Mouse (Mus musculus): ENCODE data around the gene Fstl3. TPM values are rescaled to one million over a fixed set of nuclear protein-coding genes. Genes with fewer than 3 reads are reported as not detected.
"Not testable (repeated sequence)": the region's sequence is repeated elsewhere in the genome, so short reads cannot be mapped to it uniquely, and the experiment has no call there.

The Fstl3 gene
- polyA plus RNA-seq, 1 experiment from 2014 or later, result 26.4 TPM

- no peak for ATAC-seq (ENCODE audit: low FRiP score, low TSS enrichment)
- Histone ChIP-seq H3K36me3 (ENCODE audit: insufficient read depth, low read length) (peaks cover 46% of the 10 kb centered on the region), H3K27ac (ENCODE audit: low read length) (no peak overlapping the region), H3K4me3 (ENCODE audit: low read length) (no peak overlapping the region), H3K4me1 (ENCODE audit: insufficient read depth, low read length) (peaks cover 5% of the 10 kb centered on the region), H3K27me3 (ENCODE audit: insufficient read depth, low read length) (no peaks in the 10 kb centered on the region), H3K4me2 (replicated peaks; ENCODE audit: low read depth, low read length) (no peak overlapping the region), H3K9me3 (ENCODE audit: low read length) (no peaks in the 10 kb centered on the region), H3K9ac (replicated peaks; ENCODE audit: low read length) (no peak overlapping the region)
- WGBS, result 89% methylated on average over 24 of the region's 24 CpGs
Observed at GRCm38 (mm10) chr10:79756660-79757059, 20.4 kb upstream of the Fstl3 start.

- not testable (repeated sequence) for H3K9me3 ChIP-seq (ENCODE audit: low read length); ATAC-seq (ENCODE audit: low FRiP score, low TSS enrichment); H3K27ac ChIP-seq (ENCODE audit: low read length); H3K4me2 ChIP-seq (replicated peaks; ENCODE audit: low read depth, low read length); H3K4me1 ChIP-seq (ENCODE audit: insufficient read depth, low read length); H3K9ac ChIP-seq (replicated peaks; ENCODE audit: low read length); H3K27me3 ChIP-seq (ENCODE audit: insufficient read depth, low read length); H3K4me3 ChIP-seq (ENCODE audit: low read length)
- H3K36me3 ChIP-seq (ENCODE audit: insufficient read depth, low read length), result peaks cover 56% of the 10 kb centered on the region
- 94% methylated on average over 1 of the region's 1 CpGs for WGBS
Observed at GRCm38 (mm10) chr10:79759675-79760074, 17.4 kb upstream of the Fstl3 start.

- ATAC-seq (ENCODE audit: low FRiP score, low TSS enrichment), result no peak
- WGBS, result 88% methylated on average over 11 of the region's 11 CpGs
- H3K27me3 ChIP-seq (ENCODE audit: insufficient read depth, low read length), result no peaks in the 10 kb centered on the region
- H3K9me3 ChIP-seq (ENCODE audit: low read length), result no peaks in the 10 kb centered on the region
- no peak overlapping the region for H3K9ac ChIP-seq (replicated peaks; ENCODE audit: low read length)
- no peak overlapping the region for H3K4me2 ChIP-seq (replicated peaks; ENCODE audit: low read depth, low read length)
- peaks cover 56% of the 10 kb centered on the region for H3K36me3 ChIP-seq (ENCODE audit: insufficient read depth, low read length)
- no peak overlapping the region for H3K27ac ChIP-seq (ENCODE audit: low read length)
- no peak overlapping the region for H3K4me3 ChIP-seq (ENCODE audit: low read length)
- H3K4me1 ChIP-seq (ENCODE audit: insufficient read depth, low read length), result peaks cover 12% of the 10 kb centered on the region
Observed at GRCm38 (mm10) chr10:79760603-79761143, 16.4 kb upstream of the Fstl3 start.

GRCm38 (mm10) chr10:79762875-79763274 lies 14.2 kb upstream of the Fstl3 start:
- Histone ChIP-seq H3K27ac (ENCODE audit: low read length) (no peak overlapping the region), H3K9ac (replicated peaks; ENCODE audit: low read length) (no peak overlapping the region), H3K4me1 (ENCODE audit: insufficient read depth, low read length) (peaks cover 23% of the 10 kb centered on the region), H3K9me3 (ENCODE audit: low read length) (no peaks in the 10 kb centered on the region), H3K27me3 (ENCODE audit: insufficient read depth, low read length) (no peaks in the 10 kb centered on the region), H3K4me3 (ENCODE audit: low read length) (no peak overlapping the region), H3K36me3 (ENCODE audit: insufficient read depth, low read length) (peaks cover 39% of the 10 kb centered on the region), H3K4me2 (replicated peaks; ENCODE audit: low read depth, low read length) (no peak overlapping the region)
- no peak for ATAC-seq (ENCODE audit: low FRiP score, low TSS enrichment)
- WGBS, result 84% methylated on average over 3 of the region's 3 CpGs

GRCm38 (mm10) chr10:79764234-79764633 lies 12.8 kb upstream of the Fstl3 start:
- 82% methylated on average over 7 of the region's 7 CpGs for WGBS
- no peaks in the 10 kb centered on the region for H3K9me3 ChIP-seq (ENCODE audit: low read length)
- H3K4me3 ChIP-seq (ENCODE audit: low read length), result no peak overlapping the region
- no peak overlapping the region for H3K9ac ChIP-seq (replicated peaks; ENCODE audit: low read length)
- no peaks in the 10 kb centered on the region for H3K27me3 ChIP-seq (ENCODE audit: insufficient read depth, low read length)
- H3K4me1 ChIP-seq (ENCODE audit: insufficient read depth, low read length), result peaks cover 33% of the 10 kb centered on the region
- H3K27ac ChIP-seq (ENCODE audit: low read length), result no peak overlapping the region
- ATAC-seq (ENCODE audit: low FRiP score, low TSS enrichment), result no peak
- peaks cover 25% of the 10 kb centered on the region for H3K36me3 ChIP-seq (ENCODE audit: insufficient read depth, low read length)
- no peak overlapping the region for H3K4me2 ChIP-seq (replicated peaks; ENCODE audit: low read depth, low read length)

GRCm38 (mm10) chr10:79765228-79765745 lies 11.8 kb upstream of the Fstl3 start:
- Histone ChIP-seq H3K27me3 (ENCODE audit: insufficient read depth, low read length) (no peaks in the 10 kb centered on the region), H3K9me3 (ENCODE audit: low read length) (no peaks in the 10 kb centered on the region), H3K27ac (ENCODE audit: low read length) (no peak overlapping the region), H3K4me1 (ENCODE audit: insufficient read depth, low read length) (peaks cover 33% of the 10 kb centered on the region), H3K9ac (replicated peaks; ENCODE audit: low read length) (peak overlapping the region; percentile 92), H3K36me3 (ENCODE audit: insufficient read depth, low read length) (peaks cover 23% of the 10 kb centered on the region), H3K4me3 (ENCODE audit: low read length) (peak overlapping the region; percentile 87), H3K4me2 (replicated peaks; ENCODE audit: low read depth, low read length) (peak overlapping the region; percentile 95)
- ATAC-seq (ENCODE audit: low FRiP score, low TSS enrichment), result no peak
- 63% methylated on average over 2 of the region's 2 CpGs for WGBS

GRCm38 (mm10) chr10:79766001-79766507 lies 11.0 kb upstream of the Fstl3 start:
- peak overlapping the region; percentile 95 for H3K4me2 ChIP-seq (replicated peaks; ENCODE audit: low read depth, low read length)
- H3K27ac ChIP-seq (ENCODE audit: low read length), result peak overlapping the region; percentile 97
- no peaks in the 10 kb centered on the region for H3K9me3 ChIP-seq (ENCODE audit: low read length)

GRCm38 (mm10) chr10:79766508-79767325 lies 10.4 kb upstream of the Fstl3 start, which contains the start of gene Rnf126:
Rnf126 (minus strand) TSS chr10:79766952.
- H3K4me2 ChIP-seq (replicated peaks; ENCODE audit: low read depth, low read length), result peak within 1 kb of the TSS; percentile 95
- peaks cover 33% of the 10 kb centered on the region for H3K4me1 ChIP-seq (ENCODE audit: insufficient read depth, low read length)
- H3K27me3 ChIP-seq (ENCODE audit: insufficient read depth, low read length), result no peaks in the 10 kb centered on the region
- H3K9me3 ChIP-seq (ENCODE audit: low read length), result no peaks in the 10 kb centered on the region
- H3K27ac ChIP-seq (ENCODE audit: low read length), result peak within 1 kb of the TSS; percentile 97
- WGBS, result under 1% methylated on average over 82 of the region's 101 CpGs
- H3K36me3 ChIP-seq (ENCODE audit: insufficient read depth, low read length), result peaks cover 10% of the 10 kb centered on the region
- H3K9ac ChIP-seq (replicated peaks; ENCODE audit: low read length), result peak within 1 kb of the TSS; percentile 92
- ATAC-seq (ENCODE audit: low FRiP score, low TSS enrichment), result peak; percentile 93
- peak within 1 kb of the TSS; percentile 87 for H3K4me3 ChIP-seq (ENCODE audit: low read length)

More at GRCm38 (mm10) chr10:79766001-79766507, 11.0 kb upstream of the Fstl3 start:
- H3K27me3 ChIP-seq (ENCODE audit: insufficient read depth, low read length), result no peaks in the 10 kb centered on the region
- H3K9ac ChIP-seq (replicated peaks; ENCODE audit: low read length), result peak overlapping the region; percentile 92
- peak; percentile 17 for ATAC-seq (ENCODE audit: low FRiP score, low TSS enrichment)
- H3K4me1 ChIP-seq (ENCODE audit: insufficient read depth, low read length), result peaks cover 33% of the 10 kb centered on the region
- H3K4me3 ChIP-seq (ENCODE audit: low read length), result peak overlapping the region; percentile 87
- 5% methylated on average over 15 of the region's 16 CpGs for WGBS
- peaks cover 17% of the 10 kb centered on the region for H3K36me3 ChIP-seq (ENCODE audit: insufficient read depth, low read length)

GRCm38 (mm10) chr10:79767372-79768244 lies 9.5 kb upstream of the Fstl3 start:
- ATAC-seq (ENCODE audit: low FRiP score, low TSS enrichment), result peak; percentile 78
- WGBS, result 11% methylated on average over 40 of the region's 40 CpGs

More at GRCm38 (mm10) chr10:79767372-79768244, 9.5 kb upstream of the Fstl3 start:
- 0 out of 2 replicates have a peak, but pooled peaks cover 3% of the 10 kb centered on the region for H3K9me3 ChIP-seq (ENCODE audit: low read length)
- peak overlapping the region; percentile 95 for H3K4me2 ChIP-seq (replicated peaks; ENCODE audit: low read depth, low read length)
- H3K36me3 ChIP-seq (ENCODE audit: insufficient read depth, low read length), result peaks cover 1% of the 10 kb centered on the region; the same call in 1 of the 2 replicates
- peak overlapping the region; percentile 87 for H3K4me3 ChIP-seq (ENCODE audit: low read length)
- peak overlapping the region; percentile 97 for H3K27ac ChIP-seq (ENCODE audit: low read length)
- H3K9ac ChIP-seq (replicated peaks; ENCODE audit: low read length), result peak overlapping the region; percentile 92
- H3K27me3 ChIP-seq (ENCODE audit: insufficient read depth, low read length), result no peaks in the 10 kb centered on the region
- H3K4me1 ChIP-seq (ENCODE audit: insufficient read depth, low read length), result peaks cover 33% of the 10 kb centered on the region
